Mouse (Mus musculus) testis, adult 2 months (tissue): ENCODE measurements at regions not wholly inside any gene's neighbourhood (a gene's known extent, or its start where the extent isn't known, plus 50 kb on each side); places are given as distances from the start of the nearest gene placed in this dataset.

Experiments
- H3K27ac ChIP-seq: fragments of 200-500 bp; 2 replicates; pipeline ENCODE4 v1.5.1; 2012; ENCODE audit warnings: low read depth, low read length; ENCODE audit not compliant: control insufficient read depth, insufficient read depth
- H3K27me3 ChIP-seq: fragments of 200-500 bp; 2 replicates; pipeline ENCODE4 v1.6.1; 2012; ENCODE audit warnings: mild to moderate bottlenecking, low read length, moderate library complexity; ENCODE audit not compliant: control insufficient read depth, insufficient read depth
- H3K36me3 ChIP-seq: fragments of 200-500 bp; 2 replicates; pipeline ENCODE4 v1.6.1; 2012; ENCODE audit warnings: mild to moderate bottlenecking, low read length; ENCODE audit not compliant: control insufficient read depth, insufficient read depth
- H3K4me1 ChIP-seq: fragments of 200-500 bp; 2 replicates; pipeline ENCODE4 v1.6.1; 2012; ENCODE audit warnings: low read length; ENCODE audit not compliant: control insufficient read depth, insufficient read depth
- H3K4me3 ChIP-seq: fragments of 200-500 bp; 2 replicates; pipeline ENCODE4 v1.5.1; 2012; ENCODE audit warnings: low read depth, mild to moderate bottlenecking, low read length, moderate library complexity, mixed read lengths; ENCODE audit not compliant: control insufficient read depth
- CTCF ChIP-seq: fragments of 200-500 bp; IDR thresholded peaks from 2 replicates; pipeline ENCODE4 v1.5.1; 2012; ENCODE audit warnings: low read depth, mild to moderate bottlenecking, inconsistent platforms, low read length, moderate library complexity; ENCODE audit not compliant: control insufficient read depth, insufficient read depth, insufficient replicate concordance
- POLR2A ChIP-seq: fragments of 200-500 bp; IDR thresholded peaks from 2 replicates; pipeline ENCODE4 v1.6.1; 2012; ENCODE audit warnings: low read depth, mild to moderate bottlenecking, inconsistent platforms, low read length, moderate library complexity; ENCODE audit not compliant: control insufficient read depth

GRCm38 (mm10) chr3:138668394-138669092 is 73.5 kb upstream of the Tspan5 start:
- Histone ChIP-seq H3K4me1 (peaks cover 9% of the 10 kb centered on the region), H3K27me3 (no peaks in the 10 kb centered on the region), H3K36me3 (no peaks in the 10 kb centered on the region), H3K4me3 (no peak overlapping the region), H3K27ac (no peak overlapping the region)
- no peak for TF ChIP-seq POLR2A
- no peak for TF ChIP-seq CTCF

- no peaks in the 10 kb centered on the region for H3K36me3 ChIP-seq
- H3K27ac ChIP-seq, result no peak overlapping the region
- TF ChIP-seq CTCF (no peak), POLR2A (no peak)
- no peak overlapping the region for H3K4me3 ChIP-seq
- H3K27me3 ChIP-seq, result no peaks in the 10 kb centered on the region
- peaks cover 6% of the 10 kb centered on the region for H3K4me1 ChIP-seq
Observed at GRCm38 (mm10) chr3:138675881-138676280, 66.1 kb upstream of the Tspan5 start.

GRCm38 (mm10) chr3:138678351-138678750 is 63.6 kb upstream of the Tspan5 start:
- no peaks in the 10 kb centered on the region for H3K27me3 ChIP-seq
- H3K27ac ChIP-seq, result no peak overlapping the region
- no peaks in the 10 kb centered on the region for H3K36me3 ChIP-seq
- TF ChIP-seq CTCF (no peak), POLR2A (no peak)
- H3K4me1 ChIP-seq, result no peaks in the 10 kb centered on the region
- no peak overlapping the region for H3K4me3 ChIP-seq

- H3K4me3 ChIP-seq, result no peak overlapping the region
- TF ChIP-seq POLR2A, result no peak
- no peaks in the 10 kb centered on the region for H3K27me3 ChIP-seq
- no peak overlapping the region for H3K27ac ChIP-seq
- no peaks in the 10 kb centered on the region for H3K36me3 ChIP-seq
- no peaks in the 10 kb centered on the region for H3K4me1 ChIP-seq
Observed at GRCm38 (mm10) chr3:138686636-138687230, 55.3 kb upstream of the Tspan5 start.

- TF ChIP-seq CTCF (no peak), POLR2A (no peak)
- H3K36me3 ChIP-seq, result no peaks in the 10 kb centered on the region
Observed at GRCm38 (mm10) chr3:138688606-138689005, 53.4 kb upstream of the Tspan5 start.

More at GRCm38 (mm10) chr3:138688606-138689005, 53.4 kb upstream of the Tspan5 start:
- Histone ChIP-seq H3K4me1 (no peaks in the 10 kb centered on the region), H3K4me3 (no peak overlapping the region), H3K27me3 (no peaks in the 10 kb centered on the region), H3K27ac (no peak overlapping the region)
